Mouse (Mus musculus) mouse trophoblast stem cell (cell line): Measurements from ENCODE around the gene Frs2.

ENCODE experiments used
- in situ Hi-C, 2 experiments: fragments of 300-500 bp; cut with MseI, MboI; formaldehyde crosslinking; loops; 2 replicates in 1 of 2; 3 replicates in 1 of 2; pipeline ENCODE4 v1.15.1; 2025

Gene Frs2

DNA sequence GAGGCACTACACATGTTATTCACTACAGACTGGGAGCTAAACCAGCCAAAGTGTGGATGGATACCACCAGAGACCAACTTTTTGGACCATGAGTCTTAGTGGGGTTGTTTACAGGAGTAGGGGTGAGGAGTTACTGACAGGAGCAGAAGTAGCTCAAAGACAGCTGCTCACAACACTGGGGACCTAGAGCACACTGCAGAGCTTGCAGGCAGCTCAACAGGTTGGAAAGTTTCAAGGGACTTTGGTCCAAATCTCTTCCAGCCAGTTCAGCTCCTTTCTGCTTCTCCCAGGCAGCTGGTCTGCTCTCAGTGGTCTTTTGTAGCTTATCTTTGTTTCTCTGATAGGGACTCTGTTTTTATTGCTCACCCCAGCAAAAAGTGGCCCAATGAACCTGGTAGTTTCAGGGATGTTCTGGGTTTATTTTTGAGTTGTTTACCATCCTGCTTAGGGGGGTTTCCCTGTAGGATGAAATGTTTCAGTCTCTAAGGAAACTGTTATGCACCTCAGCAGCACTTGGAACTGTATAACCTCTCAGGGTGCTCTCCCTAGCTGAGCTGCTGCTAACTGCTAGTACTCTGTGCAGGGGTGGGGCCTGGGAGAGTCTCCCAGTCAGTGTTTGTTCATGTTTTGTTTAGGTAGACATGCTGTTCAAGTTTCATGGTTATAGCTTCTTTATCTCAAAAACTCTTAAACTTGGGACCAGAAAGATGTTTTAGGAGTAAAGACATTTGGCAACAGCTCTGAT is 44.3 kb downstream of the Frs2 start:
- in situ Hi-C loops = no loop called here

DNA sequence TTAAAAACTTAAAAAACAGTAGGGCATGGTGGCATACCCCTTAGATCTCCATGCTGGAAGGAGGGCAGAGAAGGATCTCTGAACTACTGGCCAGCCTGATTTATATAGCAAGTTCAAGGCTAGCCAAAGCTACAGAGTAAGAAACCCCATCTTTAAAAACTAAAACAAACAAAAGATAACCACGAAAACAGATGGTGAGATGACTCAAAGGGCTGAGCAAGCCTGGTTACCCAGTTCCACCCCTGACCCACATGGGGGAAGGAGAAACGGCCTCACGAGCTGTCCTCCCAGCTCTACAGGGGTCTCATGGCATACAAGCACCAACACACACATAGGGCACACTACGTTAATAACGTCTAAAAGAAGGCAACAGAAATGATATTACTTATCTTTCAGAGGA is 48.2 kb downstream of the Frs2 start:
- in situ Hi-C loops = no loop called here

DNA sequence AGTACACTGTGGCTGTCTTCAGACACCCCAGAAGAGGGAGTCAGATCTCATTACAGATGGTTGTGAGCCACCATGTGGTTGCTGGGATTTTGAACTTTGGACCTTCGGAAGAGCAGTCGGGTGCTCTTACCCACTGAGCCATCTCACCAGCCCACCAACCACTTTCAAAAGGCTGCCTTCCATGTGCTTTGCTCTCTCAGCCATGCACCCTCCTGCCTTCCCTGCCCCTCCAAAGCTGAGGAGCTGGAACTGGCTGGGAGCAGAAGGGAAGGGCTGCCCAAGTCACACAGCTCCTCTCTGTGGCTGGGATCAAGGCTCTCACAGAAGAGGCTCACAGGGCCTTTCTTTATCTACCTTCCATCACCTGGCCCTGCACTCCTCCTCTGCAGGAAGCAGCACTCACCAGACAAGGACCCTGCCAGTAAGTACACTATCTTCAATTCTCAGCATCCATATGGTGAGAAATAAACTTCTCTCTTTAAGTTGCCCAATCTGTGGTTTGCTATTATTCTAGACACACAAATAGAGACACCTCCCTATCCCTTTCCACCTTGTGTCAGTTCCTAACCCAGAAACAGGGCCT is 51.1 kb downstream of the Frs2 start:
- in situ Hi-C loops = loop anchor here in 1 of 2 experiments (25.0 kb wide), 1 partner anchor 115 kb away; the partner anchor contains the start of gene Yeats4

DNA sequence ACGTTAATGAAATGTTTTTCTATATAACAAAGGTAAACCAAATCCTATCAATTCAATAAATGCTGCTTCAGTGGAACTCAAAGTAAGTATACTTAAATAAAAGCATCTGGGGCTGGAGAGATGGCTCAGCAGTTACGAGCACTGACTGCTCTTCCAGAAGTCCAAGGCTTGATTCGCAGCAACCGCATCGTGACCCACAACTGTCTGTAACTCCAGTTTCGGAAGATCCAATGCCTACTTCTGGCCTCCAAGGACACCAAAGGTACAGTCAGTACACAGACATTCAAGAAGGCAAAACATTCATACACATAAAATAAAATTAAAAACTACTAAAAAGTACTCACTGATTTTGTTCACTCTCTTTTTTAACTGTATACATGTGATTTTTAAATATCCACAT is 52.2 kb downstream of the Frs2 start:
- in situ Hi-C loops = loop anchor here in 1 of 2 experiments (25.0 kb wide), 1 partner anchor 116 kb away; the partner anchor contains the start of gene Yeats4

DNA sequence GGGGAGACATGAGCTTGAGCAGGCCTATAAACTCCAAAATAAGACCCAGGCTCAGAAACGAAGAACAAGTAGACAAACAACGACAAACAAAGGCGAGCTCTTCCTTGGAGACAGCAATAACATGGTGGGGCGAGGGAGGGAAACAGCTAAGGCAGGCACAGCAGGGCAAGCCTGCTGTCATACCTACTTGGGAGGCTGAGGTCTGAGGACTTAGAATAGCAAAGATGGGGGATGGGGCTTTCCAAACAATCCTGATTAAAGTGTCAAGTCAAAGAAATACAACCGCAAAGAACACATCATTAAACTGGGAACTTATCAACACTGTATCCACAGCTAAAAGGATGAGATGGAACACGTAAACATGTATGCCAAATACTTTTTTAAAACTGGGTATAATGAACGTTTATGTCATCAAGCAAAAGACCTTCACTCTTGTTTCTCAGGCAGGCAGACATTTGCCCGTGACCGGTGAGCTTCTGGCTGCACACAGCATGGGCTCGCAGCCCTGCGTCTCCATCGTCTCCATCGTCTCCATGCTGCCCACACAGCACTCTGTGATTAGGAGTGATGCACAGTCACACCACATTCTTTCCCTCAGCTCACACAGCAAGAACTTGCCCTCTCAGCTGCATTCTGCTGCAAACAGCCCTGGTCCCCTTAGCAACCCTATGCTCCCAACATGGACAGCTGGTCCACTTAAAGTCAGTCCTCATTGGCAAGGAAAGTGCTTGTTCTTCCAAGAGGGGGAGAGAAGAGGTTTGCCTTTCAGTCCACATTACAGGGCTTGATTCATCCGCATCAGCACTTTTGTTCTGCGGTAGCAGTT is 53.6 kb downstream of the Frs2 start:
- in situ Hi-C loops = loop anchor here in 1 of 2 experiments (25.0 kb wide), 1 partner anchor 118 kb away; the partner anchor contains the start of gene Yeats4

DNA sequence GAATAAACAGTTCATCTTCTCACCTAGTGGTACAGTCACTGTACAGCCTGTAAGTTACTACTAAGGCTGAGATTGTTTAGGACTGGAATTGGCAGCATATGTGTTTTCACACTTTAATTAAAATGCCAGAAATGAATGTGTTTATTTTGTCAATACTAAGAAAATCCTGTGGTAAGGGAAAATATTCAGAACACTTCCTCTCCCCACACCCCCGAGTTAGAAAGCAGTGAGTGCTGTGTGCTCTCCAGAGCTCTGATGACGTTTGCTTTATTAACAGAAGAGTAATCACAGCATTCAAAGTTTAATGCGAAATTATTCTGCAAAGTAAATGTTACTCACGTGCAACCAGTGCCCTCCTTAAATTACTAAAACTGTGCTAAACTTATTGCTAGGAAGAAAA is 58.7 kb downstream of the Frs2 start:
- in situ Hi-C loops = loop anchor here in 1 of 2 experiments (25.0 kb wide), 1 partner anchor 123 kb away; the partner anchor contains the start of gene Yeats4

DNA sequence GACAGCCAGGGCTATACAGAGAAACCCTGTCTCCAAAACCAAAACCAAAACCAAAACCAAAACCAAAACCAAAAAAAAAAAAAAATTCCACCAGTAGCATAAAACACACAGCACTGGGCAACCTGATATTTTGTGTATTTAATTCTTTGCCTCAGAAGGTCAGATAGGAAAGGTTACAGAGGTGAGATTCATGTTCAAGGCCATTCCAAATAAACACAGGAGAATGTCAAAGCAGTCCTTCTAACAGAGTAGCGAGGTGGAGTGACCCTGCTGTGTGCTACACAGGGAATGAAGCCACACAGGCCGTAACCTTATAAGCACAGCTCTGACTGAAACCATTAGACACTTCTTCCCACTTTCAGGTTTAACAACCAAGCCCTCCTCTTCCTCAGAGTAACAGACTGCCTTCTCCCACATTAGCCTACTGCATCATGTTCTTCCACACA is 66.4 kb downstream of the Frs2 start:
- in situ Hi-C loops = loop anchor here in 1 of 2 experiments (25.0 kb wide), 1 partner anchor 130 kb away; the partner anchor contains the start of gene Yeats4

DNA sequence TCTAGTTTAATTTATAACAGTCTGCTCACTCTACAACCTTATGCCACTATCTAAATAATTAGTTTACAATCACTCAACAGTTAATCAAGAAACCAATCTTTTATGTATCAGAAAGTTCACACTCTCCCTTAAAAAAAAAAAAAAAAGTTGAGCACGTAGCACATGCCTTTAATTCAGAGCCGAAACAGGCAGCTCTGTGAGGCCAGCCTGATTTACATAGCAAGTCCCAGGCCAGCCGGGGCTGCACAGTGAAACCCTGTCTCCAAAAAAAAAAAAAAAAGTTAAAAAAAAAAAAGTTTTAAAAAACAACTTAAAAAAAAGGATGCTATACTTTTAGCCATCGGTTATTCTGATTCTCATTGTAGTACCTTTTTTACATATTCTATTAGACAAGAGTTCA is 67.0 kb downstream of the Frs2 start:
- in situ Hi-C loops = loop anchor here in 1 of 2 experiments (25.0 kb wide), 1 partner anchor 131 kb away; the partner anchor contains the start of gene Yeats4

DNA sequence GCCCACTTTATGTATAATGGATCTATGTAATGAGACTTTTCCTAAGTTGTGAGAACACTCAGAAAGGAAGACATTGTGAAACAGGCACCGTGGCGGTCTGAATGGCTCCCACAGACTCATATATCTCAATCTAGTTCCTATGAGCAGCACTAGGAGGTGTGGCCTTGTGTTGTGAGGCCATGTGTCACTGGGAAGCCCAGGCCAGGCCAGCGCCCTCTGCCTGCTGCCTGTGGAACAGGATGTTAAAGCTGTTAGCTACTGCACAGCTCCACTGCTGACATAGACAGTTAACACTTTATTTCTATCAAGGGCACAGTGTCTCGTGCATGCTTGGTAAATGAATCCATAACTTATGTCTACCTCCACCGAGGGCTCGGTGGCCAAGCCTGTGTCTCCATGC is 70.0 kb downstream of the Frs2 start:
- in situ Hi-C loops = loop anchor here (10.0 to 25.0 kb wide), 2 partner anchors 134 to 137 kb away; partner anchors contain the start of gene Yeats4 (in 1 of the 2)

DNA sequence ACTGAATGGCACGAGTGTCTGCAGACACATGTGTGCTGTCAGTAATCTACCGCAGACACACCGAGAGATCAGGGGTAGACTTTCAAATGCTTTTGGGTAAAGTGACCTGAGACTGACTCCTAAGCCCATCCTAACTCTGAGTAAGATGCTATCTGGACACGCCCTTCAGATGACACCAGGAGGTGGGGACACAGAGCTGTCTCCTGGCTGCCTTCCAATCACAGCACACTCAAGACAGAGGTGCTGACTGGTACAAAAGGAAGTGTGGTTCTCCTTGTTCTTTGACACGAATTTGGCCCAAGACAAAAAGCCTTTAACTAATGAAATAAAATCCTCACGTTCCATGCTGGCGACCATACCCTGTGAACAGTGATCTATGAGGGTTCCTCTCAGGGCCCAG is 75.2 kb downstream of the Frs2 start:
- in situ Hi-C loops = loop anchor here in 1 of 2 experiments (10.0 kb wide), 1 partner anchor 142 kb away; no protein-coding TSS in a partner anchor

DNA sequence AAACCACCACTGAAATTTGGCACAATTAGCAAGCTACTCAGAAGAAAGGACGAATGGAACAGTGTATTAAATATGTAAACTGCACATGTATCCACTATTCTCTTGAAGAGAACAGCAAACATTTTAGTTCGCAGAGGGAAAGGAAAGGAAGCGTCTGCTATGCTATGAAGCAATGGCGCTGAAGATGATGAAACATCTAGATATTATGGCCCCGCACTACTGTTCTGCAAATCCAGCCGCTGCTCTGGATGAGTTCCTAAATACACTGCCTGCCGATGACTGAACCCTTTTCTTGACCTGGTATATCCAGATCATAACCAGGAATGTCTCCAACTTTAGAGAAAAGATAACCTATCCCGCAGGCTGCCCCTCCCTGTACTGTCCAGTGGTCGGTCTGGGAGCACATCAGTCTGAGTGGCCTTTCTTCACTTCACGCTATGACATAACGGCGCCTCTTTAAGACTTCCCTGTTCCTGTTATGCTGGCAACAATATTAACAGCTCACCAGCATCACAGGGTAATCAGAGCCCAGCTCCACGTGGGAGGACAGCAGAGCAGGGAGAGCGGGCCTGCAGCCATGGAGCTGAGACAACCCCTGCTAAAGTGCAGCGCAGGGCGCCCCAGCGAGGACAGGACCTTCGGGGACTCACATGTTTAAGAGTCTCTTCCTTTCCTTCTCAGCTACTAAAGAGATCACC is 76.0 kb downstream of the Frs2 start:
- in situ Hi-C loops = loop anchor here in 1 of 2 experiments (10.0 kb wide), 1 partner anchor 142 kb away; no protein-coding TSS in a partner anchor

DNA sequence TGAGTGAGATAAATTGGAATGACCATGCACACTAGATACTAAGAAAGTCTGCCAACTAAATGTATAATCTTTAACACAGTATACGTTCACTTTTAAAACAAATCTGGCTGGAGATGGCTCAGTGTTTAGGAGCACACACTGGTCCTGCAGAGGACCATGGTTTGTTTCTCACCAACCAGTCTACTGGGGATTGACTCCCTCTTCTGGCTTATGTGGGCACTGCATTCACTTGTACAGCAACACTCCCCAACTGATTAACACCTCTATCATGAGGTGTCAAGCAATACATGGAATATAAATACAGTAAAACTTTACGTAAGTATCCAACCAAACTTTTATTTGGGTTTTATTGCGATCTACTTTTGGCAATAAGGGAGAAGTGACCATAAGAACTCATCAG is 79.2 kb downstream of the Frs2 start:
- in situ Hi-C loops = no loop called here

DNA sequence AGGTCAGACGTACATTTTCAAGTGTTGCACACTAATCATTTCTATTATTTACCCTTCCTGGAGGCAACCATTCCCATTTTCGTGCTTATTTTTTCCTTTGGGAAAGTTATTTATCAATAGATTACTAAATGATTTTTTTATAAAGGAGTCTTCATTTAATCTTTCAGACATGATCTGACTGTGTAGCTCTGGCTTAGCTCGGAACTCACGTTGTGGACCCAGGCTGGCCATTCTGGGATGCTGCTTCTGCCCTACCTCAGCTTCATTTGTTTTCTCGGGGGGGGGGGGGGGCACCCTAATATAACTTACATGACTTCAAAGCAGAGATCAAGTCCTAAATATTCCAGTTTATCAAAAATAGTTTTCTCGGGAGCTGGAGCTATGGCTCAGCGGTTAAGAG is 84.3 kb downstream of the Frs2 start:
- in situ Hi-C loops = no loop called here

DNA sequence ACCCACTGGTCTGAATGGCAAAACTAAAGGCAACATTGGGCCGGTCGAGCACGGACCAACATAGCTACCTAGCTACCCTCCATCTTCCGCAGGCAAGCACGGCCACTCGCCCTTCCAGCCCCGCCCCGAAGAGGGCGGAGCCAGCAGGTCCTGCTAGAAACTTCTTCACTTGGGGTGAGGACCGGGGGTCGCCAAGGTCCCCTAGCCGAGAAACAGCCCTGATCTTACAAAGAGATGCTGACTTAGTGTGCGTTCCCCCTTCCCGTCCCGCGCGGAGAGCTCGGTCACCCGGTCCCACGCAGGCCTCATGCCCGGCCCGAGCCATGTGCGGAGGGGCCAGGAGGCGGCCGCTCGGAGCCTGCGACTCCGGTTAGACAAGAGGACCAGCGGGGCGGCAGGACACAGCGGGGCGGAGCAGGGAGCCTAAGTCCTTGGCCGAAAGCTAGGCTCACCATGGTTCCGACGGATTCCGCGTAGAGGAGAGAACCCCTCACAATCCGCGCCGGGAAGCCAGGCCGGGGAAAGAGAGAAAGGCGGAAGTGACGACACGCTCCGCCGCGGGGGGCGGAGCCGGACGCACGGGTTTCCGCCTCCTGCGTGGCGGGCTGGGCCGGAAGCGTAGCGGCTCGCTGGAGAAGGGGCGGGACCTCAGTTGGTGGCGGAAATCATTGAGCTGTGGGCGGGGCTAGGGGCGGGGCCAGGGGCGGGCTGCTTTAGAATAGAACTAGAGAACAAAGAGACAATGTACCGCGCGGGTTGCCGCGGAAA is 84.9 kb downstream of the Frs2 start, which contains the start of gene Cct2:
TSS of gene Cct2 (minus strand) at position 561 of the 768 bp plus-strand sequence.
- in situ Hi-C loops = no loop called here

DNA sequence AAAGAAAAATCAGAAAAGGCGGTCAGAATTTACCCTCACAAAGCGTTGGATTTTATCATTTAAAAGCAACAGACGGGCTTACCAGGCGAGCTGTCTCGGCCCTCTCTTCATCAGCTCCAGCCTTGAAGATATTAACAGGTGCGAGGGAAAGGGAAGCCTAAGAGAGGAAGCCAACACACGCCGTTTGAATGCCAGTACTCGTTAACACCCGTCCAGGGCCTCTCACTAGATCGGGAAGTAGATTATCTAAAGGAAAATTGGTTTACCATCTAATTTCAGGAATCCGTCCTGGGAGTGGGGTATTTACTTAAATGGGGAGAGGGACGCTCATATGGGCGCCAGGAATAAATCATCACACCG is 85.5 kb downstream of the Frs2 start:
- in situ Hi-C loops = no loop called here

DNA sequence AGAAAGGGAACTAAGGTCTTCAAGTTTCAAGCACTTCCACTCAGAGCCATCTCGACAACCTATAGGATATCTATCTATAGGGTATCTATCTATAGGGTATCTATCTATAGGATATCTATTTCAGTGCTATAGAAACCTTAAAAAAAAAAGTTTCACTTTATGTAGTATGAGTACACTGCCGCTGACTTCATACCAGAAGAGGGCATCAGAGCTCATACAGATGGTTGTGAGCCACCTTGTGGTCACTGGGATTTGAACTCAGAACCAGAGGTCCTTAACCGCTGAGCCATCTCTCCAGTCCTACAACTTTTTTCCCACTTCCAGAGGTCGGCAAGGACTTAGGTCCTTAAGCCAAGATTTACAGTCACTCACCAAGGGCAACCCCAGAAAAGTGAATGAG is 92.7 kb downstream of the Frs2 start:
- in situ Hi-C loops = no loop called here

DNA sequence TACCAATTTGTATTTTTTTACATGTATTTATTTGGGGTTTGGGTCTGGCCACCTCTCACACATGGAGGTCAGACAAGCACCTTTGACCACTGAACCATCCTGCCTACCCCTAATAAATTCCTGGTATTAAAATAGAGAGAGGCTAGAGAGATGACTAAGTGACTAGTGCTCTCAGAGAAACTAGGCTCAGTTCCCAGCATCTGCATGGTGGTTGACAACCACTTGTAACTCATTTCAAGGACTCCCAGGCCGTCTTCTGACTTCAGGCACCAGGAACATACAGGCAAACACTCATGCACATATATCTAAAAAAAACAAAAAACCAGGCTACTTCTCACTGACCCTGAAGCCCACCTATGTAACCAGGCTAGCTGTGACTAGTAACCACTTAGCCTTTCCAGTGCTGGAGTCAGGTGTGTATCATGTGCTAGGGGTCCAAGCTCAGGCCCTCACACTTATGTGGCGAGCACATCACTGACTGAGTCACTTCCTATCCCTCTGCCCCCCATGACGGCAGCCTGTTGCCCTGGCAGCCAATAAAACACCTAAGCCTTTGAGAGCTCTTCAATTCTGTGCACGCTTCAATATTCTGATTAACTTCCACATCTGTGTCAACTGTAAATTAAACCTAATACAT is 98.3 kb downstream of the Frs2 start:
- in situ Hi-C loops = no loop called here

DNA sequence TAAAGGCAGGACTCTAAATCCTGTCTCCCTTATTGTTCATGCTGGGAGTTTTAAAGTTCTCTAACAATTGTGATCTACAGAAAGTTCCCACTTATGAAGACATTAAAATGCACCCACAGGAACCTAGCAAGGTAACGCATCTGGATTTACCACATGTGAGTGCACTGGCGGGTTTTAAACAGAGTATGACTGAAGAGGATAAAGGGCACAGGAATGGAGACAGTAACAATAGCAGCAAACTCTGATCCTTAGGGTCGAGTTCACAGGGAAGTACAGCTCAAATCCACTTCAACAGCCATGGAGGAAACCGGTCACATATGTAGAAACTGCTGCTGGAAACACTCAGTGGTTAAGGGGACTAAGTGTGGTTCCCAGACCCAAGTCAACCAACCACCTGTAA is 99.1 kb downstream of the Frs2 start:
- in situ Hi-C loops = no loop called here

DNA sequence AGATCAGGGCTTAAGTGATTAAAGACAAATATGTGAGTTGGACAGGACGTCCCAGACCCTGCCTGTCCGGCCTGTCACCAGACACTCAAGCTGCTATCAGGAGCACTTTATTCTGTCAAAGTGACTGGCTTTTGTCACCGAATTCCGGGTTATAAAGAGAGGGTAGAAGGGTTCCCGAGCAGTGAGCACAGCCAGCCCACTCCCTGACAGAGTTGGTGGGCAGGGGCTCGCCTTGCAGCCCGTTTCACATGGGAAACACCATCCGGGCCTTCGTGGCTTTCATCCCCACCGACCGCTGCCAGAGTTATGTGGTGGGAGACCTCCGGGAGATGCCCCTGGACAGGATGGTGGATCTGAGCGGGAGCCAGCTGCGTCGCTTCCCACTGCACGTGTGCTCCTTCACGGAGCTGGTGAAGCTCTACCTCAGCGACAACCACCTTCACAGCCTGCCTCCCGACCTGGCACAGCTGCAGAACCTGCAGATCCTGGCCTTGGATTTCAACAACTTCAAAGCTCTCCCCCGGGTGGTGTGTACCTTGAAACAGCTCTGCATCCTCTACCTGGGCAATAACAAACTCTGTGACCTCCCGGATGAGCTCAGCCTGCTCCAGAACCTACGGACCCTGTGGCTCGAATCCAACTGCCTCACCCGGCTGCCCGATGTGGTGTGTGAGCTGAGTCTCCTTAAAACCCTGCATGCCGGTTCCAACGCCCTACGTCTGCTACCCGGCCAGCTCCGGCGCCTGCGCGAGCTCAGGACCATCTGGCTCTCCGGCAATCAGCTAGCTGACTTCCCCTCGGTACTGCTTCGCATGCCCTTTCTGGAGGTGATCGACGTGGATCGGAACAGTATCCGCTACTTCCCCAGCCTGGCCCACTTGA is 102.9 kb downstream of the Frs2 start, which contains the start of gene Lrrc10:
TSS of gene Lrrc10 (plus strand) at position 167 of the 882 bp plus-strand sequence.
- in situ Hi-C loops = no loop called here
